Mouse (Mus musculus) skeletal muscle tissue, postnatal 0 days (tissue): ENCODE results near the gene Olfr70. TPM values are rescaled to one million over a fixed set of nuclear protein-coding genes. Genes with fewer than 3 reads are reported as not detected.

Source experiments
- polyA plus RNA-seq: library from polyadenylated mRNA; unstranded; fragments of >200 nt; fragmentation: Nextera tagmentation; extraction: Ambion mirVana; gene quantifications from 2 replicates; pipeline ENCODE4 v1.2.1, GENCODE M21; 2015

Olfr70 gene
- polyA plus RNA-seq = not detected in 2 replicates

DNA sequence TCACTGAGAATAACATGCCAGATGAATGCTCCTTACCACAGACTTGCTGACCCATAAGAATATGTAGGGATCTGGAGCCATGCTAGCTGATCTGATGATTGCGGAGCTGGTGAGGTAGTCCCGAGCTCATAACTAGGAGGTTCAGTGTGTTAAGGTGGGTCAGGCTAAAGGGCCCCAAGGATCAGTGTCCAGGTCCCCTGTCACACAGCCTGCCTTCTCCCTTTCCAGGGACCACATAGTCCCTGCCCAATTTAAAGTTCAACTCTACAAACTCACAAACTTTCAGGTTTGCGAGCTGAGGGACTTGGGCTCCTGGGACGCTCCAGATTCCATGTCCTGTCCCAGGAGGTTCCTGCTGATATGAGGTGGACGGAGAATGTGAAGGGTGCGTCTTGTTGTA is at the start of gene Olfr70:
TSS of gene Olfr70 (minus strand) at position 101 of the 400 bp plus-strand sequence.

DNA sequence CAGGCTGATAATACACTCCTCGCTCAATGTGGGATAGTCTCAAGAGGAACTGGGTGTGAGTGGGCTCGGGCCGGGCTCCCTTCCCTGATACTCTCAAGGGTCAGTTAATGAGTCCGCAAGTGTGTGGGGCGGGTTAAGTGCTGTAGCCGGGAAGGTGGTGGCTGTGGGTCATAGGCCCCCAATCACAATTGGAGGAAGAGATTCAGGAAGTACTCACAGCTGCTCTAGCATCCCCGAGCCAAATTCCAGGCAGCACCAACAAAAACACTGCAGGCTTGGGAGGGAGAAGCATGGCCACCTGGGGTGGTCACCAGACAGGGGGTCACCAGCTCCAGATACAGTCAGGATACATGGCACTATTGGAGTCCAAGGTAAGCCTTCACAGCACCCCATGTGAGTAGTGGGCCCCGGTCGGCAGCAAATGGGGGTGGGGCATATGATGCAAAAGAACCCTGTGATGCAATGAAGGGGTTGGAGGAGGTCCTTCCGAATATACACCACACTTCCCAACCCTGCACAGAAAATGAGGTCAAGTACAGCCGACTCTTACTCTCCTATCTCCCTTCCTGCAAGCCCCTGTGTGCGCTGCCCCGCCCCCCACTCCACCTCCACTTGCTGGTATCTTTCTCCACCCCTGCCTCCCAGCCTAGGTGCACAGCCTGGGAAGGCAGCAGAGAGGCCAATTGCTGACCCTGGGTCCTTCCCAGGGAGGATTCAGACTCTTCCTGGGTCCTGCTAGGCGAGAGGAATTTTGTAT is 29.4 kb upstream of the Olfr70 start, which contains the start of gene Spaar:
TSS of gene Spaar (plus strand) at position 241 of the 757 bp plus-strand sequence.

DNA sequence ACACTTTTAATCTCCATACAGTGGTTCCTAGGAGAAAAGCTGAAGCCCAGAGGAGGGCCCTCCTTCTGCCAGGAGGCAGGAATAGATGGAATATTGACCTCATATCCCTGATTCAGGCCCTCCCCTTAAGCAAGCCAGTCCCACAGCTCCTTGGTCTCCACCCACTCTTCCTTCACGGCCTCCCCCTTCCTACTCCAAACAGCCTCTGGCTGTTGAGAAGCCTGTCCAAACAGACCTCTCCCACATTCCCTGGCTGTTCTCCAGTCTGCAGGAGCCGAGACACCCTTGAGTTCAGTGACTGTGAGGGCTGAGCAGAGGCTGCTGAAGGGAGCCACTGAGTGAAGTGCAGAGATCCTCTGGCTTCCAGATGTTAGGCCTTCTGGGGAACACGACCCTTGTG is 26.4 kb upstream of the Olfr70 start, which contains the start of gene Hrct1:
TSS of gene Hrct1 (plus strand) at position 194 of the 400 bp plus-strand sequence.

DNA sequence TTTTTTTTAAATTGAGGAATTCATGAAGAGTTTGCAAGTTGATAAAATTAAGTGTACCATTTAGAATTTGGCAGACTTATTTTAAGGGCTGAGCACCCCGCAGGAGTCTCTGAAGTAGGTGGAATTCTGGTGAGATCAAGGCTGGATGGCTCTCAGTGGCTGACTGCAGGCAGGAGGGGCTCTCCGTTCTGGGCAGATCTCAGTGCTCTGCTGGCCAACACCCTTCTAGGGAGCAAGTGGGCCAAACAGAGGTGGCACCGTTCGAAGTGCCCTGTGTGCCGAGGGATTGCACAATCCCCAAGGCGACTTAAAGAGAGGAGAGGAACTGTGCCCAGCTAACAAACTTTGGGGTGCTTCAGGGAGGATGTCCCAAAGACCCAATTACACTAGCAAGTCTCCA is 9.3 kb upstream of the Olfr70 start, which contains the start of gene Olfr71:
TSS of gene Olfr71 (minus strand) at position 387 of the 400 bp plus-strand sequence.

DNA sequence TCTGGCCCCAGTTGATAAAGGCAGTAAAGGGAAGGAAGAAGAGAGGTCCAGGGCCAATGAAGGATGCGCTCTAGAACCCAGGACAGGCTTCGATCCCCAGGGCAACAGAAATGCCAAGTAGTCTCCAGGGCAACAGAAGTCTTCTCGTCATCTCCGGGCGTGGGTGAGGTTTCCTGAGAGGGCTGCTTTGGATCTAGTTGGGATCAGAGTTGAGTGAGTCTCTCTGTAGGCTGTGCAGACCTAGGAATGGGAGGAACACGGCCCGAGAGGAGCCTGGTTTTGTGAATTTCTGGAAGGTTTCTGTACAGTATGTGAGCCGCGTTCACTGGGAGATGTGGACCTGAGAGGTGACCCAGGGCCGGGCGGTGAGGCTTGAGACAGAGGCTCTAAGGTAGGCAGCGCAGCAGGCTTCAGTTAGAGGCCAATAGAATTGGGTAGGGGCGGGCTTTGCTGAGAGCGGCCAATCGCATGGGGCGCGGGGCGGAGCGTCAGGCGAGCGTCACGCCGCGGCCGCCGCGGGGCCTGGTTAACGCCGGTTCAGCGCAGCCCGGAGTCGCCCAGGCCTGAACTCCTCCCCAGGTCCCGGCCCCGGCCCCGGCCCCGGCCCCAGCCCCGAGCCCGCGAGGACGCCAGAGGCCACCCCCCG is 31.7 kb downstream of the Olfr70 start, which contains the start of the genes Tmem8b and Fam221b:
TSS of gene Tmem8b (plus strand) at position 190 of the 646 bp plus-strand sequence.
TSS of gene Fam221b (minus strand) at position 364 of the 646 bp plus-strand sequence.

DNA sequence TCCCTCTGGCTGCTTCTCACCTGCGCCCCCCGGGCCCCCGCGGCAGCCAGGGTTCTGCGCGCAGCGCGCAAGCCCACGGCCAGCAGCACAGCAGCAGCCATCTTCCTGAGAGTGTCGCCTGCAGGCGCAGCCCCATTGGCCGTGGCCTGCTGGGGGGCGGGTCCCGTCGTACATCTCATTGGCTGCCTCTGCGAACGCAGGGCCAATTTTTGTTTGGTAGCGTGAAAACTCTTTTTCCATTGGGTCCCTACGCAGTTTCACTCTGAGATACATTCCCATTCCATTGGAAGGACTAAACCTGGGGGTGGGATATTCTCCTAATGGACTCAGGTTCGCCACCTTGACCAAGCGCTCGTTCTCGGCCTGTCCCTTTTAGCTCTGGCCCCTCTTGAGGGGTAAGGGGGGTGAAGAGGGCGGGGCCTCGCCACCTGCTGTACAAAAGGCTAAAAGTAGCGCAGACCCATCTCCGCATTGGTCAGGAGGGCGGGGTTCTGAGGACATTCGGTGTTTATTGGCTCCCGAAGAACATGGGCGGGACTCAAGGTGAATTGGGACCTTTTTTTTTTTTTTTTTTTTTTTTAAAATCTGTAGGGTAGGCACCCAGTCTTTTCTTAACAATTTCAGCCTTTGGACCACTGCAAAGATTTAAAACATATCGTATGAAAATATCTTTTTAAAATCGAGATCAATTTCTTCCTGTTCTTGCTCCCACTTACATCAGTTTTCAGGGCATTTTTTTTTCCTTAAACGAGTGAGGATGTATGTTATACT is 44.1 kb downstream of the Olfr70 start, which contains the start of gene Hint2:
TSS of gene Hint2 (minus strand) at position 128 of the 771 bp plus-strand sequence.

DNA sequence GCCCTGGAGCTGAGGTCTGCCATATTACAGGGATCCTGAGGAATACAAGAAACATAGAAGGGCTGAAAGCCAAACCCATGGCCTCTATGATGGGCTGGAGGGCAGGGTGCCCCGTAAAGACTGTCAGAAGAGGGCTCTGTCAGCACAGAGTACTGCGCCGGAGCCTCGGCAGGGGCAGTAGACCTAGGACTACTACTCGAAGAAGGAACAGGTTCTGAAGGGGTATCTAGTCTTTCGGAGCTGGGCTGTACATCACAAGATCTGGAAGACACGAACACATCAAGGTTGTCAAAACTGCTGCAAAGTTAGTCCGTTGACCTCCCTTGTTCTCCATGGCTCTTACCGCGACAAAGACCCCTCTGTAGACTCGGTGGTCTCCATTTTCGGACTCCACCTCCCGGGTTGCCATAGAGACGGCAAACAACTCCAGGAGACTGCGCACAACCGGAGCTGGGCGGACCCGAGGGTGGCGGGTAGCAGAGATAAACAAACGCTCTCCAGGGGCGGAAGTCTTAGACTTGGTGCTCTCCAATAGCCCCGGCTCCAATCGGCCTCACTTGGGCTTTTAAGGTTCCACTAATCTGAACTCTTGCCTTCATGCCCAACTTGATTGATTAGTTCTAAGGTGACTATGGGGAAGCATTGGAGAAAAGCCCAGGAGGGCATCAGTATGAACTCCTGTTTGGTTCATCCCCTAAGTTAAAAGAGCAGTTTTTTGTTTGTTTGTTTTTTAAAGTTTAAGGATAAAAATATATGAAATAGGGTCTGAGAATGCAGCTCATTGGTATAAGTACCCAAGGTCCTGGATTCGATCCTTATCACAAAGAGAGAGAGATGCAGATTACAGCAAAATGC is 47.2 kb downstream of the Olfr70 start, which contains the start of gene Spag8:
TSS of gene Spag8 (minus strand) at position 434 of the 855 bp plus-strand sequence.

Other genes with a start within 250 kb of the Olfr70 start
- 1.7 and 1.9 TPM in 2 replicates for gene Cd72, start 246.2 kb downstream of the Olfr70 start, polyA plus RNA-seq
- gene Sit1, start 217.1 kb downstream of the Olfr70 start, polyA plus RNA-seq = not detected in 2 replicates
- 56.6 and 56.9 TPM in 2 replicates for gene Ccdc107, start 207.9 kb downstream of the Olfr70 start, polyA plus RNA-seq
- gene Arhgef39, start 201.1 kb downstream of the Olfr70 start, polyA plus RNA-seq = 7.0 and 7.9 TPM in 2 replicates
- 0.59 and 0.61 TPM in 2 replicates for gene Car9, start 193.8 kb downstream of the Olfr70 start, polyA plus RNA-seq
- gene Tpm2, start 177.0 kb downstream of the Olfr70 start, polyA plus RNA-seq = 10,111 and 10,503 TPM in 2 replicates
- 73.8 and 82.0 TPM in 2 replicates for gene Creb3, start 138.5 kb downstream of the Olfr70 start, polyA plus RNA-seq
- 49.9 and 55.4 TPM in 2 replicates for gene Tln1, start 138.1 kb downstream of the Olfr70 start, polyA plus RNA-seq
- 10.9 and 16.0 TPM in 2 replicates for gene Rgp1, start 122.1 kb downstream of the Olfr70 start, polyA plus RNA-seq
- 10.1 and 10.5 TPM in 2 replicates for gene Gba2, start 121.9 kb downstream of the Olfr70 start, polyA plus RNA-seq
- 0.72 and 0.85 TPM in 2 replicates for gene Msmp, start 116.3 kb downstream of the Olfr70 start, polyA plus RNA-seq
- 11.0 and 11.8 TPM in 2 replicates for gene Npr2, start 68.9 kb downstream of the Olfr70 start, polyA plus RNA-seq
- 0.16 TPM in 1 of 2 replicates, not detected in the other for gene Spag8, start 47.2 kb downstream of the Olfr70 start, polyA plus RNA-seq
- gene Hint2, start 44.3 kb downstream of the Olfr70 start, polyA plus RNA-seq = 205 and 218 TPM in 2 replicates
- 3.4 and 4.4 TPM in 2 replicates for gene Tmem8b, start 31.8 kb downstream of the Olfr70 start, polyA plus RNA-seq
- gene Fam221b, start 31.7 kb downstream of the Olfr70 start, polyA plus RNA-seq = 3.3 and 4.2 TPM in 2 replicates
- not detected in 2 replicates for gene Olfr71, start 9.4 kb upstream of the Olfr70 start, polyA plus RNA-seq
- gene Hrct1, start 26.4 kb upstream of the Olfr70 start, polyA plus RNA-seq = 5.8 and 8.3 TPM in 2 replicates
- 1.2 and 1.4 TPM in 2 replicates for gene Spaar, start 29.2 kb upstream of the Olfr70 start, polyA plus RNA-seq
- gene Olfr159, start 70.2 kb upstream of the Olfr70 start, polyA plus RNA-seq = not detected in 2 replicates
- not detected in 2 replicates for gene Olfr156, start 123.1 kb upstream of the Olfr70 start, polyA plus RNA-seq
- gene Olfr157, start 139.4 kb upstream of the Olfr70 start, polyA plus RNA-seq = not detected in 2 replicates
- gene Olfr155, start 150.8 kb upstream of the Olfr70 start, polyA plus RNA-seq = not detected in 2 replicates
- 10.0 and 10.3 TPM in 2 replicates for gene Reck, start 174.7 kb upstream of the Olfr70 start, polyA plus RNA-seq